Mouse (Mus musculus): ENCODE measurements at regions not wholly inside any gene's neighbourhood (a gene's known extent, or its start where the extent isn't known, plus 50 kb on each side); places are given as distances from the start of the nearest gene placed in this dataset.

- intact Hi-C loops (cut with DNase I): no loop called here
- no peak for DNase-seq
These were observed 264.5 kb downstream of the Tle4 start for GRCm38 (mm10) chr19:14333041-14334012.

DNA sequence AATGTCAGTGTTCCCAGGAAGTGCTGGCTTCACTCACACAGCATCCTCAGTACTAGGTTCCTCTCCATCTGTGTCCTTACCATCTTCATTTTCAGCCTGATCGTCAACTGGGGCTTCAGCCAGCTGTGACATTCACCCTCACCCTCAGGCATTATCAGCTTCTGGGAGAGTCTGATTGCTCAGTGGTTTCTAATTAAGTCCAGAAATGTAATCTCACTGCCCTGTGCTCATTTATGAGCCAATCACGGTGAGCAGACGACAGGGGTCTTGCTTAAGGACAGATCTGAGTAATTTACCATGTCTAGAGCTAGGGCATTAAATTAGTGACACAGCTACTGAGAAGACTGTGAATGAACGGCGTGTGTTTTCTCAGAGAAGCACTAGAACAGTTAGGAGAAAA, 260.8 kb downstream of the Tle4 start:
- DNase-seq: no peak
- intact Hi-C loops (cut with DNase I): no loop called here

GRCm38 (mm10) chr19:14340759-14341158, 257.1 kb downstream of the Tle4 start:
- intact Hi-C loops (cut with DNase I): no loop called here
- DNase-seq: no peak

GRCm38 (mm10) chr19:14343890-14344289, 254.0 kb downstream of the Tle4 start:
- intact Hi-C loops (cut with DNase I): no loop called here
- no peak for DNase-seq

- DNase-seq: no peak
- intact Hi-C loops (cut with DNase I): no loop called here
These were observed 253.4 kb downstream of the Tle4 start for GRCm38 (mm10) chr19:14344467-14344866.

GRCm38 (mm10) chr19:14347026-14347425, 250.8 kb downstream of the Tle4 start:
- intact Hi-C loops (cut with DNase I): no loop called here
- DNase-seq: no peak

- intact Hi-C loops (cut with DNase I): no loop called here
- DNase-seq: no peak
These were observed 250.4 kb downstream of the Tle4 start for GRCm38 (mm10) chr19:14347429-14347828.

DNA sequence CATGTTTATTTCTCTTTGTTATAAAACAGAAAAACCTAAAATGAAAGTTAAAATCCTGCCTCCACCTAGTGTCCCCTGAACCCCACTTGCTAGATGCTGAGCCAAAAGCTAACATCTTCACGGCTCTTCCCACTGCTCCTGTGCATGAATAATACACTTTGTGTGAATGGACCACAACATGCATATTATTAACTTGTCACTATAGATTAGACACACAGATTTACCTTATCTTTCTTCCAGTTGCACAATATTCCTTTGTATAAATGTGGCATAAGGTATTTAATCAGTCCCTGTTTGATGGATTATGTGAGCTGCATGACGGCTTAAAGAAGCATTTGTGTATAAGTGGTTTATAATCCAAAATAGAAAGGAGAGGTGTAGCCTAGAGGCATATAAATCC, 248.1 kb downstream of the Tle4 start:
- intact Hi-C loops (cut with DNase I): no loop called here
- no peak for DNase-seq

DNA sequence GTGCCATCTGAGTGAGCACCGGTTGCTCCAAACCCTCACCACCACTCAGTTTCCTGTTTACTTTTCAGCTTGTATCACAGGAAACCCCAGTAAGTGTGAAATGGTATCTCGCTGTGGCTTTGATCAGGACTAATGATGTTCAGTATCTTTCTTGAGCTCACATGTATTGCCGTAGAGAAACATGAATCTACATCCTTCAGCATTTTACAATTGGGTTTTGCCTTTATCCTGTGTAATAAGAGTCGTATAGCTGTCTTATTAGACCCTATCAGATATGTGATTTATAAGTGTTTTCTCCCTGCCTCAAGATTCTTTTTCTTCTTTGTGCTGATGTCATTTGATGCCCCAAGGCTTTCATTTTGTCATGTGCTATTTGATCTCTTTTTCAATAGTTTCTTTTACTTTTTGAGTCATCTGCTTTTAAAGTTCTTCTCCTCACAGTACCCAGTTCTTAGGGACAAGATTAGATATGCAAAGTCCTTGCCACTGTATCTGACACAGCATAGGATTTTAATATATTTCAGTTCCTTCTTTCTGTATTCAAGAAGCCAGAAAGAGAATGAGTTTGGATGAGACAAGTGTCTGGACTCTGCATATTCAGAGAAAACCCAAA, 246.0 kb downstream of the Tle4 start:
- DNase-seq: no peak
- intact Hi-C loops (cut with DNase I): no loop called here

DNA sequence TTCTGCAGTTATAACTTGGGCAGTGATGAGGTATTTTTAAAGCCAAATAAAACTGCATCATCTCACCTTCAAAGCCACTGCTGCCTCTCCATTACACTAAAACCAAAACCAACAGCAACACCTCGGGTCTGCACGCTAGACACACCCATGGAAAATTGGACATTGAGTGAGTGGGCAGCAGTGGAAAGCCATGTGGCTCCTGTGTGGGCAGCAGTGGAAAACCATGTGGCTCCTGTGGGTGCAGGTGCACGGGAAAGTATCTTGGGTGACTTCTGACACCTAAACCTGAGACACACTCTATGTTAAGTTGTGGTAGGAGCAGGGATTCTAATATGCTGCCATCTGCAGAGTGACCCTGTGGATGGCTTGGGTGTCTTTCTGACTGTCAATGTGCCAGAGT, 245.3 kb downstream of the Tle4 start:
- intact Hi-C loops (cut with DNase I): no loop called here
- no peak for DNase-seq

DNA sequence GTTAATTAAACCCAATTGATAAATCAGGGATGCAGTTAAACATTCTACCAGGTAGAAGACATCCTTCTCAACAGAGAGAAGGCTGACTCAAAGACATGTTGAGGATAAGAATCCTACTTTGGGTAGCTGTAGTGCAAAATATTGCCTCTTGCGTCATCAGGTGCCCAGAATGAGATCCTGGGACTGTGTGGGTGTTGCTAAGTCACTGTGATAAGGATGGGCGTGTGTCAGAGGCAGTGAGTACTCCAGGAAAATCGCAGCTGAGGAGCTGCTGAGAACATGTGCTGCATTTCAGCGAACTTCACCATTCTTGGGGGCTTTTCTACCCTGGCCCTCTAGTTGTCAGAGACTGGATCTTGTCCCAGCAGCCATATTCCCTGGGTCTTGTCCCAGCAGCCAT, 244.7 kb downstream of the Tle4 start:
- DNase-seq: no peak
- intact Hi-C loops (cut with DNase I): no loop called here

DNA sequence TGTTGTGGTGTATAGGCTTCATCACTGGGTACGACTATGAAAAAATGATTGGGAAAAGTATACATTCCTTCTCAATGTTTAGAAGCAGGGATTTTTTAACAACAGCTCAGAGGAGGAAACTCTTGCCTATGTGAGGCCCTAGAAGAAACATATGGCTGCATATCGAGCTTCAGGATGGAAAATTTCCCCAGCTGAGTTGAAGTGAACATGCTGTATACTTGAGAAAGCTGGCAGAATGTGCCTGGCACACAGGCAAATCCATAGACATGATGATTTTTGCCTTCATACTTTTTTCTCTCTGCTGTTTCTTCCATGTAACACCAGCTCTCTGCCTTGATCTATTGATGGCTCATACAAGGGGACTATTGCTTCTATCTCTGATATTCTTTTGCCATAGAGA, 242.7 kb downstream of the Tle4 start:
- intact Hi-C loops (cut with DNase I): no loop called here
- DNase-seq: no peak

GRCm38 (mm10) chr19:14355946-14356345, 241.9 kb downstream of the Tle4 start:
- intact Hi-C loops (cut with DNase I): no loop called here
- no peak for DNase-seq

DNA sequence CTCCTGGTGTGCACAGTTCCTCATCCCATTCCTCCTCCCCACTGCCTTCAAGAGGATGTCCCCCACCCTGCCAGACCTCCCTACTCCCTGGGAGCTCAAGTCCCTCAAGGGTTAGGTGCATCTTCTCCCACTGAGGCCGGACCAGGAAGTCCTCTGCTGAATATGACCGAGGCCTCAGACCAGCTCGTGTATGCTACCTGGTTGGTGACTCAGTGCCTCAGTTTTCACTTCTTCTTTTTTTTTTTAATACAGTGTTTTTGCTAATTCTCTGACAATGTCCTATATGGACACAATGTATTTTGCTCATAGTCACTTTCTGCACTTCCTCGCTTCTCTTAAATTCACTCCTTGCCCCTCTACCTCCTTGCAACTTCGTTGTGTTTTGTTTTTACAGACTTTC, 237.2 kb downstream of the Tle4 start:
- intact Hi-C loops (cut with DNase I): no loop called here
- no peak for DNase-seq

DNA sequence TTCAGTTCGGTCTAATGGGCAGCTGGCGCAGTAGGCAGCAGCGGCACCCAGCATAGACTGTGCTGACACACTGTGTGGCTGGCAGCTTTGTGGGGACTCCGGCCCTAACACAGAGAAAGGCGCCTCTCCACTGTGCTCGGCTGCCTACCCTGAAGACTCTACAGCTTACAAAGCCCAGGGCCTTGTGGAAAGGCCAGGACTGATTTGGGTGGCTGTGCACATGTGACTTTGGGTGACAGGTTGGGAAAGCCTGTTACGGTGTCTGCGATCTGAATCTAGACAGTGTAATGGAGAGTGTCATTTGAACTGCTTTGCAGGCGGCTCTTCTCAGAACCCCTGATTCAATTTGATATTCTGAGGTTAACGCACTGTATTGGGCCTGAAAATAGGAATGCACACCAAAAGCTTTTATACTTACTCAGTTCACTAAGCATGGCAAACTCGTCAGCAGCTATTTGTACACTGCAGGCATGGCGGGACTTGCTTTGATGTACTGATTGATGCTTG, 228.7 kb downstream of the Tle4 start:
- intact Hi-C loops (cut with DNase I): no loop called here
- DNase-seq: no peak

- DNase-seq: no peak
- intact Hi-C loops (cut with DNase I): no loop called here
These were observed 226.5 kb downstream of the Tle4 start for GRCm38 (mm10) chr19:14371360-14371759.

DNA sequence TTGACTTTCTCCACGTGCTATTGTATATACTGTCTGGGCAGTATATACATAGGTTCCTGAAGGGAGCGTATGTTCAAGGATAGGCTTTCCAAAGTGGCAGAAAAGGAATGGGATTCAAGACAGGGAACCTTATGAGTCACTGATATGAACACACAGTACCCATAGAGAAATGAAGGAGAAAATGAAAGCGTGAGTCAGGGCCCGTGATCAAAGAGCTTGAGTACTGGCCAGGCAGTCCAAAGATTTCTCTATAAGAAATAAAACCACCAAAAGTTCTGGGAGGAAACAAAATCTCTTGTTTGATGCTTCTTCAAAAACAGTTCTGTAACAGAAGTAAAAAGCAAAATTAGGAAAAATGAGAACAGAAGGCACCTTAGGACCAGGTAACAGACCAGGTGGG, 223.9 kb downstream of the Tle4 start:
- intact Hi-C loops (cut with DNase I): no loop called here

GRCm38 (mm10) chr19:14380898-14381297, 217.0 kb downstream of the Tle4 start:
- no peak for DNase-seq
- intact Hi-C loops (cut with DNase I): no loop called here

More for the DNA sequence above, 223.9 kb downstream of the Tle4 start:
- no peak for DNase-seq

- DNase-seq: no peak
- intact Hi-C loops (cut with DNase I): no loop called here
These were observed 210.1 kb downstream of the Tle4 start for GRCm38 (mm10) chr19:14387796-14388195.

DNA sequence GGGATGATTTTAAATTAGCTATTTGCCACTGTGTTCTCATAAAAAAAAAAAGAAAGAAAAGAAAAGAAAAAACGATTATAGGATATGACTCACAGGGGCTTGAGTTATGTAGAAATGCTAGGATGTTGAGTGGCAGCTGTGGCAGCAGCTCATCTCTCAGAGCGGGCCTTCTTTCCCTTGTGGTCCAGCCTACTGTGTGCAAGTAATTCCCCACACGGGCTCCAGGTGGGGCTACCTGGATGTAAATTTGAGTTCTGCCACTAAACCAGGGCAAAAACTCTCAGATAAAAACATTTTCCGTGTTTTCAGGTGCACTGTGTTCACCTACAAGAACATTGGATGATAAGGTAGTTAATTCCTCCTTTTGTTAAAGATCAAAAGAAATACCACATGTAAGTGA, 209.3 kb downstream of the Tle4 start:
- no peak for DNase-seq
- intact Hi-C loops (cut with DNase I): no loop called here

GRCm38 (mm10) chr19:14389881-14390837, 207.7 kb downstream of the Tle4 start:
- intact Hi-C loops (cut with DNase I): no loop called here
- peak; percentile 37 to 60 for DNase-seq
